Mouse (Mus musculus) erythroblast, embryonic 14.5 days (primary cell): ENCODE measurements around the gene Zfp266.

Experiments
- GATA1 ChIP-seq: IDR thresholded peaks from 2 replicates; pipeline ENCODE4 v1.6.1; 2012; ENCODE audit warnings: low read length, inconsistent platforms, mixed read lengths
- TAL1 ChIP-seq: IDR thresholded peaks from 3 replicates; pipeline ENCODE4 v1.6.1; 2012; ENCODE audit warnings: low read length, inconsistent platforms, mixed read lengths

- no peak for TF ChIP-seq TAL1
- no peak for TF ChIP-seq GATA1
Measured at GRCm38 (mm10) chr9:20510346-20510745, 10.9 kb downstream of the Zfp266 start.
